Mouse (Mus musculus) cerebellum, postnatal 25 days (tissue): Measurements from ENCODE around the gene Spata16.

ENCODE experiments used
- DNase-seq, 2 experiments: peaks; one replicate each; pipeline ENCODE4 v3.0.0; 2021; ENCODE audit warnings: mixed read lengths in 2 of 2

Spata16 gene

DNA sequence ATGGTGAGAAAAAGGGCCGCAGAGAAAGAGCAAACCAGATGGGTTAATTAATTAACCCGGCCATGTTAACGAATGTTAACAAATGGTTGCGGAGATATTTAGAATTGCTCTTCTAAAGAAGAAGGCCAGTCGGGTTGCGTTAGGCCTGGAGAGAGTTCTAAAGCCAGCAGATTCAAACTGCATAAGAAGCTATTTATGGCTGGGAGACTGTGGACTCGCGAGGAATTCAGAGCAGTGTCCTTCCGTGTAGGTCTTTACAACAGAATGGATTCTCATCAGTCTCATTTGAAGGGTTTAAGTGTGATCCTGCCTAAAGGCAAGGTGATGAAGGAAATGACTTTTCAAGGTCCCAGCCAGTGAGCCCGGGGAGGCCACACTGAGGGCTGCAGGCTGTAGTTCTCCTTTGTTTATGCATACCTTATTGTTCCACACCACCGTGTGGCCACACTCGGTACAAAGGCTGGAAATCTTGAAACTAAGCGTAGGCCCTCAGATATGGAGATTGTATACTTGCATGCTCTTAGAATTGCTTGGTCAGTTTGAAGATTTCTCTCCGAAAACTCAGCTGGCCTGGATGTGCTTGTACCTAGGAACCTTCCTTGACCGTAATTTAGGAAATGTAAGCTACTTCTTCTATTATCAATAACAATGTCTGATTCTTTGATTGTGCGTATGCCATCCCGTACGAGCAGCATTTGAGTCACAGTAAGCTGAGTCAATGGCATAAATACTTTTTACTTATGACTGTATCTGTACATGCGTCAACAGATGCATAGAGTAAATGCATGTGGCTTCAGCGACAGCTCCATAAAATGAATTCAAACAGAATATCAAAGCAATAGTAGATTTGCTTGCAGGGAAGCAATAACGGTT is 197.0 kb downstream of the Spata16 start:
- peak in 1 of 2 experiments; percentile 14 for DNase-seq

DNA sequence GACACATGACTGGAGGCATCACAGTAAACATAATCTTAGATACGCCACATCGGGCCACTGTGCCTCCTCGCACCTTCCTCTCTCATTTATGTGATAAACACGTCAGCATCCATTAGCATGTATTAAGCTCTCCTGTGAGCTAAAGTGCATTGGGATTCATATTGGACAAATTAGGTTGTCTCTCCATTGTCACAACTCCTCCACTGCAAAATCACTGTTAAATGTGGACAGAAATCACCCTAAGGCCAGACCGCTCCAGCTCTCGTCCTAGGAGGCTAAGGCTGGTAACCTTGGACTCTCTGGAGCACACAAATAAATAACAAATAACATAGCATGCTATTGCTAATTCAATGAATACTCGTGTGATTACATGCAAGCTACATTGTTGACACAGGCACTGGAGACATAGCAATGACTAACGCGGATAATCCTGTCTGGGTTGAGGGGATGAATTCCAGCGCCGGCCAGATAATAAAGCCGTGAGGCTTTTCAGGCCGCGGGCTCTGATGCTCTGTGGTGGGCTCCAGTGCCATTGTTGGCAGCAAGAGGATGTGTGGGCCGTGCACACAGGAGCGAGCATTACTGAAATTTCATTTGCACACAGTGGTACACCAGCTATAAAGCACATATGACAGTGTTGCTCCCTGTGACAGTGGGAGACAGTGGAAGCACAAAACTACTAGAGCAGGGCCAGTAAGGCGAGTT is 197.8 kb downstream of the Spata16 start:
- DNase-seq, result no peak

DNA sequence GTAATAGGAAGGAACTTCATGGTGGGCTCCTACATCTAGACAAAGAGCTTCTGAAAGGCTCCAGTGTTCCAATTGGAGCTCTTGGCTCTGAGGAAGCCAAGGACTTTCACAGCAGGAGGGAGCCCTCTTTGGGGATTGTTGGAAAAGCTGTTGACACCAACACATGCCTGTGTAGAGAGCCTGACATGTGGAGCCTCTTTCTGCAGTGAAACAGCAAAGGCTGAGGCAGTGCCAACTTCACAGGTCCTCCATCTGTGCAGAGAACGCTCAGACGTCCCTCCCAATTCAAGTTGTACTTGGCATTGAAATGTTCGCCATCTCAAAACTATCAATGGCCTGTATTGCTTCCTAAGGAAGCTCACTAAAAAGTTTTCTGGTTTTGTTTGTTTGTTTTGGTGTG is 207.6 kb downstream of the Spata16 start:
- DNase-seq, result peak; percentile 45 to 67

DNA sequence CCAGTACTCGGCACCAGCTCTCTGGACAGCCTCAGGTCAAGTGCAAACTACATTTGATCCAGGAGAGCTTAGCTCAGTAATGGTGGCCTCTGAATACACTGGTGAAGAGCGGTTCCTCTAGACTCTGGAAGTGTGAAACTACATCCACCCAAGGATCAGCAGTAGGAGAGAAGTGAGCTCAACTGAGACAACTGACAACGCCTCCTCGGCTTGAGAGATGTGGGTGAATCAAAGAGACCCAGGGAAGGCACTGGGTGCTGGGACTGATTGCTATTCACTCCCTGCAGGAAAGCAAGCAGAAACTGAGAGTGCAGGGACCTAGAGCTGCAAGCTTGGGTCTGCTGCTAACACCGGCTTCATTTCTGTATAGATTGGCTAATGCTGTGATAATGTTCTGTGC is 210.5 kb downstream of the Spata16 start:
- DNase-seq, result no peak

DNA sequence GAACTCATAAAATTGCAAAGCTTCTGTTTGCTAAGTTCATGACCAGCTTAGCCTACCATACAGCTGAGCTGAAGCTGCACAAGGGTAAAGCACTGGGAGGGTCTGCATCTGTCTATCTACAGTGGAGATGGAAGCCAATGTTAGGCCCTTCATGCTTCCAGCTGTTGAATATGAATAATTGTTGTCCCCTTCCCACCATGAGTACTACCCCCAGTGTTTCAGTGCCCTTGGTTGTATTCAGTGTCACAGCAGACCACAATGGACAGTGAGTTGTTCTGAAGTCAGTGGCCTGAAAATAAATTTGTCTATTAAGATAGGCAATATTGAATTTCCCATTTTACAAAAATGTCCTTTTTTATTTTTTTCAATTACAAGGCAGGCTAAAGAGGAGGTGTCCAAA is 212.8 kb downstream of the Spata16 start:
- no peak for DNase-seq

DNA sequence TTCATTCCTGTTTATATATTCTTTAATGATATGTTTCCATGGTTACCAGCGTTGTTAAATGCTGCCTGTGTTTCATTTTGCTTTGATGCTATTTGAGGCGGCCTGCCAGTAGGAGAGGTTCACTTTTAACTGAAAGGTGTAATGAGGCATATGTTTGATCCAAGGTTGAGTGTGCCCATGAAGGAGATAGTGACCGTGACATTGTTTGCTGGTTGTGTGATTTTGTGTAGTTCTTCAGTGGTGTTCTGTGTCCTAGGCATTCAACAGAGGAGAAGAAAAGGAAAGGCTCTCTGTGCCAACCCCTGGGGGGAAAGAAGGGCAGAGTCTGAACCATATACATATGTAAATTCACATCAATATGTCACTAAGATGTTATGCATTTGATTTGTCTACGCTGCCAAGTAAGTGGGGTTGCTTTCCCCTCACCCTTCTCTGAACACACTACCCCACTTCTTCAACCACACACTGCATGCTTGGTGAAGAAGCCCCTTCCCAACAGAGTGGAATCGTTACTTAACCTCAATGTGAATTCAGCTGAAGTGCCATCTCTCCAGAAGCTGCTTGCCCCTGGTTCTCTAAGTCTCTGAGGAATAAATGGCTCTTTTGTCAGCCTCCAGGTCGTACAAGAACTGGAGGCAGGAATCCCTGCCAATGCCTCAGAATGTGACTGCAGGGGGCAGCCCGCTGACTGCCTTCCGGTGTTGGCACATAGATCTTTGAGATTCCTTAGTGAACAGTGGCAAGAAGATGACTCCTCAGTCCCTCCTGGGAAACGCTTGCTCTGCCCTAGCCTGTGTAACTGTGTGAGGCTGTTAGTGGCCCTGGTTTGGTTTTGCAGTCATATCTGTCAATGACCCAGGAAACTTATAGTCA is 213.5 kb downstream of the Spata16 start:
- DNase-seq, result peak; percentile 27 to 36

DNA sequence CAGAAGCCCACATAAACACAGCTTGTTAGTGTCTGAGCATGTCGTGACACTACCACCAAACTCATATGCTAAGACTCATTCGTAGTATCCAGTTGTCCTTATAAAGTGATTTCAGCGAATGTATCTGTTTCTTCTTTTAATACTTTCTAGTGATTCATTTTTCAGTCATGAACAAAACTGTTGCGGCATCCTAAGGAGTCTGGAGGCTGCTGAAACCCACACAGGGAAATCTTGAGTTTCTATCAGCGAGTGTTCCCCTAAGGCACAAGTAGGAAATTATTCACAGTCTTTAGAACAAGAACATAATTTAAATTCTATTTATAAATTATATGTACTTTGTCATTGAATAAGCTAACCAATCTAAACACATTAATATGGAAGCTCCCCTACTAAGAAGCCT is 216.1 kb downstream of the Spata16 start:
- DNase-seq, result no peak

DNA sequence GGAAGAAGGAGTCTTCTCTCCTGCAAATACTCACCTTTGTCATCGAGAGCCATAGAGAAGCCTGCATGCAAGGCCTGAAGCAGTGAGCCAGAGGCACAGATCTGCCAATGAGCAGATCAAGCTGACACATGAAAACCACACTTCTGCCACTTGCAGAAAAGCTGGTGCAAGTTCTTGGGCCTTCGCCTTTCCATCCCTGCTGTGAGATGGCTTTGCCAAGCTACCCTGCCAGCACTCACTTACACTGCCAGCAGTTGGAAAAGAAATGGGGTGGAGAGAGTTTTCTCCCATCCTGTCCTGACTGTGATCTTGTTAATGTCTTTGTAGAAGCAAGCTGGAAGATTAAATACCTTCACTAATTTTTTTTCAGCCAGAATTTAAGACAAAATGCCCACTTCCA is 237.3 kb downstream of the Spata16 start:
- peak in 1 of 2 experiments; percentile 27 for DNase-seq

DNA sequence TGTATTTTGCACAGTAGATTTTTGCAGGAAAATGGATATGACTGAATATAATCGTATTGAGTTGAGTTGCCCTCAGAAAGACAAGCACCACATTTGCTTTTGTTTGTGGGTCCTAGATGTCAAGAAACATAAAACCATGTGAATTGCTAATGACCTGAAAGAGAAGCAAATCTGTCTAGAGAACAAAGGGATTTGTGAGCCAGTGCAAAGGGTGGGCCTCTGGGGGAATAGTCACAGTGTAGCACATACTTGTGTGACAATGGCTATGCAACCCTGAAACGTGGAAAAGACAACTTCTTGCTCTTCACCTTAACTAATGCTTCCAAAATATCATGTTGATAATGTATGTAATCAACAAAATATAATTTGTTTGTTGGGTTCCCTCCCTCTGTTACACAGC is 239.9 kb downstream of the Spata16 start:
- DNase-seq, result no peak

DNA sequence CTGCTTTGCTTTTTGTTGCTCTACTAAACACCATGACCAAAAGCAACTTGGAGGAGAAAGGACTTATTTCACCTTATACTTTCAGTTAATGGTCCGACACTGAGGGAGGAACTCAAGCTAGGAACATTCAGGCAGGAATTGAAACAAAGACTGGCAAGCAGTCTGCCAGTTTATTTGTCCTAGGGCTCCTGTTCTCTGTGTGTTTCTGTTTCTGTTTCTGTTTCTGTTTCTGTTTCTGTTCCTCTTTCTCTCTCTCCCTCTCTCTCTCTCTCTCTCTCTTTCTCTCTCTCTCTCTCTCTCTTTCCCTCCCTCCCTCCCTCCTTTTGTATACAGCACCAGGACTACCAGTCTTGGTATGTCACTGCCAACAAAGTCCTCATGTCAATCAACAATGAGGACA is 279.2 kb downstream of the Spata16 start:
- DNase-seq, result no peak

DNA sequence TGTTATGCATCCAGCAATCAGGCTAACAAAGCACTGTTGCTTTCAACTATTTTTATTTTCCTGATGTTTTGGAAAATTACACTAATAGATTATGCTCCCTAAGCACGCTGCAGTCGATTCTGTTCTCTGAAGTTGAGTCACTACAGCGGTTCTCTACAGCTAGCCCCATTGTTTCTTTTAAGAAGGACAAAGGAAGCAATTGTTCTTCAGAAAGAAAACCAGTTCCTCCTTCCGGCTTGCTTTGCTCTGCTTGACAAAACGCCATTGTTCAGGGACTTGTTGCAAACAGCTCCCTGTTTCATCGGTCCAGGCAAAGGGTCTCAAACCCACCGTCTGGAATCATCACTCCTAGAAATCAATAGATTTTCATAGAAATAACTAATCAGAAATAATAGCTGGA is 283.6 kb downstream of the Spata16 start:
- DNase-seq, result no peak

DNA sequence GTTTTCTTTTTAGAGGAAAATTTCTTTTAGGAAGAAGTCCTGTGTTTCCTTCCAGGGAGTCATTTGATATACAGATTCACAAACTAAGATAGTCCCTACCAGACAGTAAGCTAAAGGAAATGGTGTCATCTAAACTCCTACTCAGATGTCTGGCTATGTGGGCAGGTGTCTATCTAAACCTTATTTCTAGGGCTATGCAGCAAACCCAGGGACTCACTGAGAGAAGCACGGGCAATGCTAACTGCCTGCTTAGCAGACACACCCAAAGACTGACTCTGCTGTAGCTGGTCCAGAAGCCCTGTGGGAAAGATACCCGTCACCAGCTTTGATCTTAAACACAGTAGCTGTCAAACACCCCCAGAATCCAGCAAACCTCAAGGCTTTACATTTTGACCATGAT is 284.2 kb downstream of the Spata16 start:
- DNase-seq, result no peak

DNA sequence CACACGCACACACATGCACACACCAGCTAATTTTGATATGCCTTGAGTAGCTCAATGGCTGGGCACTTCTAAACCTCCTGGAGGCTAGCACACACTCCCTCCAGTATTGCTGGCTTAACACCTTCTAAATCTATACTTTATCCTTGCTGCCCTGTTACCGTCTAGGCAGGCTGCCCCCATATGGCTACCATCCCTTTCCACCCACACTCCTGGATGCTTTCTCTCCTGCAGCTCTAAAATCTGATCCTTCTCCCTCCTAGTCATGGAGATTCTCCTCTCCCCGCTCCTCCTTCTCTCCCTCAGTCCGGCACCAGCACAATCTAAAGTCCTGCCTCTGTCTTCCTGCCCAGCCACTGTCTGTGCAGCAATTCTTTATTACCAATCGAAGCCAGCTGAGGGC is 286.0 kb downstream of the Spata16 start:
- DNase-seq, result no peak

DNA sequence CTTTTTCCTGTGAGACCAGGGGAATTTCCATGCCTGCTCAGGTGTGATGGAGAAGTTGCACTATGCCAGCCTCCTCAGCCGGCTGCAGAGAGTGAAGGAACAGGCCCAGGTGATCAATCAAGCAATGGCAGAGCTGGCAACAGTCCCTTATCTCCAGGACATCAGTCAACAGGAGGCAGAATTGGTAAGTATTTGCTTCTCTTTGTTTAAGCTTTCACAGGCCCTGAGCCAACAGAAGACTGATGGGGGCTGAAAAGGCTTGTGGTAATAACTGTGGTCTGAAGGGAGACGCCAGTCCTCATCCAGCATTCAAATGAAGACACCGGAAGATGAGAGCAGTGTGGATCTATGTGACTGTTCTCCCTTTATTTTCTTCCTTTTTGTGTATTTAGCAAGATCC is 286.8 kb downstream of the Spata16 start:
- DNase-seq, result no peak

DNA sequence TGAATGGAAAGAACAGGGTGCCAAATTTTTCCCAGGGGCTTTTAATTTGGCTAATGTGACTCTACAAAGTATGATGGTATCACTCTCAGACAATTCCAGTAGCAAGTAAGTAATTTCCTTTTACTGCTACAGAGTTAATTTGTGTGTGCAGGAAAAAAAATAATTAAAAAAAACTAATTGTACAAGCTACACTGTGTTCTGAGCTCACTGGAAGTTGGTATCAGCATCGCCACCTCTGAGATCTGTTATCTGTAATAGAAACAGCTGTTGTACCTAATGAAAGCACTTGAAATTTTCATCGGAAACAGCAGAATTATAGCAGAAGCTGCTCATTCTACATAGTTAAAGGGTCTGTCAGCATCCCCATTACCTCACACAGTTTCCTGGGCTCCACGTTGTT is 295.7 kb downstream of the Spata16 start:
- no peak for DNase-seq

DNA sequence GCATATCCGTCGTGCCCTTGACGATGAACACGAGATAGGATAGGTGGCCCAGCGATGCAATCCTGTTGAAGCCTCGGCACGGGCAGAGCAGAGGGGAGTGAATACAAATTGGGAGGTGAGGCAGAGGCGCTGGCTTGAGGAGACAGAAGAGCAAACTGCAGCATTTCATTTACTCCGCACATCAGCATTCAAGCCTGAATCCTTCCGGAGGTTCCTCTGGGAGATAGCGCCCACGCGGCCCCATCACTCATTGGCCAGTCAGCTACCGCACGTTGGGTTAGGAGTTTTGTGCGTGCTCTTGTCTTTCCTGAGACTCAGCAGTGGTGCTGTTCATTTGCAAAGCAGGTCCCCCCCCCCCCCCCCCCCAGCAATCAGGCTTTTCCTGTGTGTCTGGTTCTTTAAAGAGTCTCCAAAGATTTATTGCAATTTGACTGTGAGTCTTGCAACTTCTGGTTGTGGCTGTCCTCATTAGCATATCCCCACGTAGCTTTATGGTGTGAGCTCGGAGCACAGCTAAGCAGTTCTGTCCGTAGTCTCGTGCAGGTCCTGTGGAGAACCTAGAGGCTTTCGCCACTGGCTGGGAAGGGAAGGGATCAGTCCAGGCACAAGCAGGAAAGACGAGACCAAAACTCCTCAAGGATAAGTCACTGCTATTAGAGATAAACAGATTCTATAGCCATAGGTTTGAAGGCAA is 299.6 kb downstream of the Spata16 start:
- DNase-seq, result no peak

DNA sequence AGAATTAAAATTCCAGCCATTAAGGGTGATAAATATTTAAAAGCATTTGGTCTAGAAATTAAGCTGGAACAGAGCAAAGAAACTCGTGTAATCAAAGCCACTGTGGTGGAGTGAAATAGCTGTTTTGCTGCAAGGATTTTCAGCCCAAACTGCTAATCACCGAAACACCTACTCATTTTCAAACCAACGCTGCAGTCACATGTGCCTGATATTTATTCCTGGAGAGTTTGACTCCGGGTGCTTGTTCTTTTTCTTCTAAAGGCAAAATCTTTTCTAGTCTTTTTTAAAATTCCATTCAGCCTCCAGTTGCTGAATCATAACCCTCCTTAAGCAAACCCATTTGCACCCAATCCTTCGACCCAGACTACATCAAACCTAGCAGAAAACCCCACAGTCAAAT is 329.4 kb downstream of the Spata16 start:
- DNase-seq, result no peak

DNA sequence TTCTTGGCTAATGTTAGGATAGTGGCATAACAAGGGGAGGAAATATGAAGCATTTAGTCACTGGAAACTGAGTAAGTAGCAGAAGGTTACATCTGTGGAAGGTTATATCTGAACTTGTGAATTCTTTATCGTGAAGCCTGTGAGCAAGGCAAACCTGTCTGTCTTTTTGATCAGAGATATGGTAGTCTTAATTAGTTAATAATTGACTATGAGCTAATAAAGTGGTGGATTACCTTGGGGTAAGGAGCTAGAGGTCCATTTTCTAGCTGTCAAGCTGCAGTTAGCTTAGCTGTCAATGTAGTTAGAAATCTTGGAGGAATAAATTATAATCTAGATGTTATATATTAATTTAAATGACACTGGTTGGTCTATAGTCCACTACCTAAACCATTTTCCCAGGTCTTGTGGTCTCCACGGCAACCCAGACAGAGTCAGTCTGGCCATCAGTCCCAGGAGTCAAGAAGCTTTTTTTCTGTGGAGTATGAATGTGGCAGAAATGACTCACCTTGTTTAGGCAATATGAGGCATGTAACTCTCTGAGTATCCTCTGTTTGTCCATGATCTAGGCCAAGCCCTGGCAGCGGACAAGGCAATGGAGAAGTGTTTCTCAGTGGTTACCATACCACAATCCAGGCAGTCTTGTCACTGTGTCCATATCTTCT is 331.6 kb downstream of the Spata16 start:
- DNase-seq, result no peak

DNA sequence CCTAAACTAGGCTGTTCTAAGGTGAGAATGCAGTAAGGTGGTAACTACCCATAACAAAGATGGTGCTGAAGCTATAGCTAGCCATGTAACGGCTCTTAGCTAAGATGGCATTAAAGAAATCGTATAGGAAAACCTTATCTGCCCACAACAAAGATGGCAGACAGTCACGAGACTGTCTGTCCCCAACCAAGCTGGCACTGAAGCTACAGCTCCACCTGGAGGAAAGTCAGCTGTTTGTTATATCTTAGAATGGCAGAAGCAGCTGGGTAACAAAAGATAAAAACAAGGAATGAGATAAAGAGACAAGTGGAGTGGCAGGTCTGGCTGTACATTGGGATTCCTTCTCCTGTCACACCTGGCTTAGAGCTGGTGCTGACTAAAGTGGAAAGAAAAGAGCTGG is 333.1 kb downstream of the Spata16 start:
- no peak for DNase-seq

DNA sequence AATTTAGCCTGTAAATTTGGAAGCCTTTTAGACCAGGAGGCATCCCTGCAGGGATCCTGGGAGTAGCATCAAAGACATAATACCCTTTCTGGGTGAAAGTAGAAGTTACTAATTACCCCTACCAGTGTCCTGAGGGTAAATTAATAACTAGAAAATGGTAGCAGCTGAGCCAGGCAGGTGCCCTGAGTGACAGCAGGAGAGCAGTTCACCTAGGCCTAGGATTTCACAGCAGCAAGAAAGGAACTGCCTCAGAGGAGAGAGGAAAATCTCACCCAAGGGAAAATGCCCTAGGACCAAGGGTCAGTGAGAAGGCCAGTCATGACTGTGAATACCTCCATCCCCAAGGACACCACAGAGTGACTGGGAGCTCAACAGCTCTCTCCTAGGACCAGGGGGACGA is 333.9 kb downstream of the Spata16 start:
- no peak for DNase-seq

DNA sequence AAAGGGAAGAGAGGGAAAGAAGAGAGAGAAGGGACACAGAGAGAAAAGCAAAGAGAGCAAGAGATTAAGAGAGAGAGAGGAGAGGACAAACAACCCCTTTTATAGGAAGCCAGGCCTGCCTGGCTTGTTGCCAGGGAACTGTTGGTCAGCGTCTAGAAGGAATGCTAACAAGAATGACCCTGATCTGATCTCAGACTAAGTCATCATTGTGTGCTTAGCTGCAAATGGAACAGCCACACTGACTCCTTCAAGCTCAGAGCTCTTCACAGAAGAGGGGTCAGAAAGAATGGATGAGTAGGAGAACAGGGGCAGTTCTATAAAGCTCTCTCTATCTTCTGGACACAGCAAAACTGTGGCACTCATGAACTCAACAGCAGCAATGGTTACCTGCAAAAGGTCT is 334.7 kb downstream of the Spata16 start:
- DNase-seq, result peak in 1 of 2 experiments; percentile 17

DNA sequence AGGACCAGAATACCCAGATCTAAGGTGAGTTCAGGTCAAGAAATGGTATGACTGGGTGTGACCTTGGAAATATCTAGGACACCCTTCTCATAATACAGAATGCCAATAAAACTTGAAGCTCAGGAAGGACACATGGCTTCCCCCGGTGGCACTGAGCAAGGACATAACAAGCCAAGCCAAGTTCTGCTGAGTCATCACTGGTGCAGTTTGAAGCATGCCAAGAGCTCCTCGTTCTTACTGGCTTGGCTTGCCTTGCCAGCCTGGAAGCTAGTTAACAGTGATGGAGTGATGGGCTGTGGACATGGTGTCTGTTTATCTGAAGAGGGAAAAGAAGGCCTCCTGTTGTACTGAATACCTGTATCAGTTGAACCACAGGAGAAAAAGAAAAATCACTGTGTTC is 342.2 kb downstream of the Spata16 start:
- DNase-seq, result no peak
